Mouse (Mus musculus): ENCODE data around the gene Ccdc6.
"Not testable (repeated sequence)": the region's sequence is repeated elsewhere in the genome, so short reads cannot be mapped to it uniquely, and the experiment has no call there.

Ccdc6 gene

DNA sequence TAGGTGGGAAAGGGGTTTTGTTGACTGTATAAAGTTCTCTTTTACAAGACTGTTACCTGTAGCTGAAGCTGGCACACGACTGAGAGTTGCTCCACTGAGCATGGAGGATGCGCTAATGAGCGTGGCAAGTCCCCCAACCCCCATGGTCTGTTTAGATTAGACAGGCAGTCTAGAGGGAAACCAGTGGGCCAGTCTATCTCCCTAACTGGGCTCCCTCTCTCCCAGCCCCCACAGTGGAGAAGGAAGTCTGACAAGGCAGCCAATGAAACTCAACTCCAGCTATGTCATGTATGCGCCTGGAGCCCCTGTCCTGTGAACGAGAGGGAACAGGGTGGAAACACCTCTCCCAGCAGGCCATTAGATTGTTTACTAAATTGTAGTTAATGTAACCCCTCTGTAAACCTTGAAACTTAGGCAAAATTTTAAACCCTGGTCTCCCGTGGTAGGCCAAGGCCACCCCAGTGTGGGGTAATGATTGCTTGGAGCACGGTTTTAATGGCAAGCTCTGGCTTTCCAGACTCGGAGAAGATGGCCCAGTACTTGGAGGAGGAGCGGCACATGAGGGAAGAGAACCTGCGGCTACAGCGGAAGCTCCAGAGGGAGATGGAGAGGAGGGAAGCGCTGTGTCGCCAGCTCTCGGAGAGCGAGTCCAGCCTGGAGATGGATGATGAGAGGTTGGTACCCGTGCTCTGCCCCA, 77.7 kb downstream of the Ccdc6 start:
- DNase-seq: no peak

DNA sequence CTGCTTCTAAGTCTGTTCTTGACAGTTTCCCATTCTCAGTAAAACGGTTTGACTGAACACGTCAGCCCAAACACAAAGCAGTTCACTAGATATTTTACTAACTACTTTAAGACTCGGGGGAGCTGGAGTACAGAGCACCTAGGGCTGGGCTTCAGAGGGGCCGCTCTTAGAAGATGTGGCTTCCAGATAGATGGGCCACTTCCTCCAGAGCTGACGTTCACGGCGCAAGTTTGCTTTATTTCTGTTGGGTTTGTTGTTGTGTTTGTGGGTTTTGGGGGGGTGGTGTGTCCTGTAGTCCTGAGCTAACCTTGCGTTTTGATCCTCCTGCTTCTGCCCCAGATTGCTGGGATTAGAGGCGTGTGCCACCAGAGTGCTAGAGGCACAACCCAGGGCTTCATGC, 83.8 kb downstream of the Ccdc6 start:
- no peak for DNase-seq

DNA sequence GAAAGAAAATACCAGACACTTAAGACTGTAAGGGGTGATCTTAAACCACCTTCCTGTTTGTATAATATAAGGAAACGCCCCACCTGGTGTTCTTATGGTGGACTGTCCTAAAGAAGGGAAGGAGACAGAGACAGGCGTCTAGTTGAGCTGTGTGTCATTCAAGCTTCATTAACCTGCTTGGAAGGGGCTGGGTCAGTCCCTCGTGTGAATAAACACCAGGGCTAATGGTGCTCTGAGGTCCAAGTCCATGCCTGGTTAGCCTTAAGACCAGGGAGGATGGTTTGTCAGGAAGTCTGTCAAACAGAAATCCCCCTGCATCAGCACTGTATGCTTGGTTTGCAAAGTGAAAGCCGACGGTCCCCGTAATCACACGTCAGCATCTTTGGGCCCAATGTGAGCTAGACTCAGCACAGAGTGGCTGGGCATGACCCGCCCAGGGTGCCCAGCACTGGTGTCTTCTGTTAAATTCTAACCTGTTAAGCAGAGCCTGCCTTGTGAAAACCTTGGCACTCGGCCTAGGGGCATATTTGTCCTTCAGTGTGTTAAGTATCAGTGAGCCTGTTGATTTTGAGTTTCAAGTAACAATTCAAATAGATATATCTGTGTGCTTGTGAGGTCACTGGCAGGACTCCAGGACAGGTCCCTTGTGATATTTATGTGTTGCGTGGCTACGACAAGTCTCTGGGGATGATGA, 84.5 kb downstream of the Ccdc6 start:
- no peak for DNase-seq

DNA sequence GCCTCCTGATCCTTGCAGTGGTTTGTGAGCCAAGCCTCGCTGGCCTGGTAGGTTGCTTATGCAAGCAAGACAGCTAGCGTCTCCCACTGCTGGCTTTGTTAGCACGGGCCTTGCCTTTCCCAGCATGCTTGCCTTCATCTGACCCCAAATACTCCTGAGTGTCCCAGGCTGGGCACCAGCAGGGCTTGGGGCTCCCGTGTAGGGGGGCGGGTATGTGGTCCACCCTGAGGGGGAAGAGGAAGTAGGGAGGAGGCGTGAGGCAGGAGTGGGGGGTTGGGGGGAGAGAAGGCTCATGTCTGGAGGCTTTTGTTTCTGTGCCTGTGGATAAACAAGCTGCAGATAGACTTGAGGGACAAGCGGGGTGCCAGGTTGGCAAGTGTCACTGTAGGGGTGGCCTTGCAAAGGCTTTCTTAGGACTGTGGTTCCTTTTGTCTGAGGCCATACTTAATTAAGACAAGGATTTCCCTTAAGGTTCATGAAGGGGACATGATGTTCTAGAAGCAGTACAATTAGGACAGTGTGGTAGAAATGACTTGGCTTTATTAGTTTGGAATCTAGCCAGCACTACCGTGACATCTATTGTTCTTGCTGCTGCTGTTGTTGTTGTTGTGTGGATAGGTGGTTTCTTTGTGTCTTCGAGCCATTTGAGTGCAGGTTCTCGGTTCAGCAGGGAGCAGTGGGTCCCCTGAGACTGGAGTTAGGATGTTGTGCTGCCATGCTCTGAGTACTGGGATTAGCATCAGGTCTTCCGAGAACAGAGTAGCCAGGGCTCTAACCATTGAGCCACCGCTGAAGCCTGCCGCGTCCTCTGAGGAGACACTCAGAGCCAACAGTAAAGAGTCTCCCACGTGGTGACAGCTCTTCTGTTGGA, 86.5 kb downstream of the Ccdc6 start:
- no peak for DNase-seq

DNA sequence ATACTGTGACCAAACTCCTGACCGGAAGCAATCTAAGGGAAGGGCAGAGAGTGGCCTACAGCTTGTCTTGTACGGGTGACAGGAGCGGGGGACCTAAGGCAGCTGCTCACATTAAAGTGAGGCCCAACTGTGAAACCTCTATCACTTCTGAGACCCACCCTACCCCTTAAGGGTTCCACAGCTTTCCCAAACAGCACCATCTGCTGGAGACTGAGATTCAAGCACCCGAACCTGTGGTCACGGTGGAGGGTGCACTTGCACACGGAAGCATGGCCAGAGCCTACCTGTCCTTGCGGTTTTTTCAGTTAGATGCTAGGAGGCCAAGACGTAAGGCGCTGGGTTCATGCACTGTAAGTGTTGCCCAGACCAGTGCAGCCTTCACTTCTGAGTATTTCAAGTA, 89.2 kb downstream of the Ccdc6 start:
- DNase-seq: no peak

DNA sequence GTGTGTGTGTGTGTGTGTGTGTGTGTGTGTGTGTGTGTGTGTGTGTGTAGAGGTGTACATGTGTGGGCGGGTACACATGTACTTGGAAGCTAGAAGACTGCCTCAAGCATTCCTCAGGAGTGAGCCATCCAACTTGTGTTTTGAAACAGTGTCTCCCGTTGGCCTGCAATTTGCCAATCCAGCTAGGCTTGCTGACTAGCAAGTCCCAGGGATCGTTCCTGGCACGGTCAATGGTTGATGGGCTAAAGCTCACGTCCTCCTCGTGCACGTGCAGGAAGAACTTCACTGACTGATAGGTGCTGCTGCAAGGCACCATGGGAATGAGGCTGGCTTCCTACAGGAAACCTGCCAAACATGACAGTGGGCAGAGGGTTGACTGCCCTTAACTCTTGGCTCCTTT, 89.7 kb downstream of the Ccdc6 start:
- no peak for DNase-seq

DNA sequence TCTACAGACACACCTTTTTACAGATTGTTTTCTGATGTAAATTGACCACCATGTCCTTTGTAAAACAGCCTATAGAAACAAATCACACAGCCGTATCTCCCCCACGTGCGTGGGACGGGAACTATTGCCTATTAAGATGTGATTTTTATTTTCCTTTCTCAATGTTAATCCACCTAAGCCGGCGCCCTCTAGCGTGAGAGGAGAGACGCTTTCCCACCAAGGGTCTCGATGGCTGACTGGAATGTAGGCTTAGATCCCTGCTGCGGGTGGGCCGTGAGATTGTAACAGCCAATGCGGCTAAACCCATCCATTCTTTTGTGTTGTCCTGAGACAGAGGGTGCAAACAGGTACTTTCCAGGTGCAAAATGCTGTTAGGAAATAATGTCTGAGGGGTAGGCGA, 92.9 kb downstream of the Ccdc6 start:
- DNase-seq: no peak

DNA sequence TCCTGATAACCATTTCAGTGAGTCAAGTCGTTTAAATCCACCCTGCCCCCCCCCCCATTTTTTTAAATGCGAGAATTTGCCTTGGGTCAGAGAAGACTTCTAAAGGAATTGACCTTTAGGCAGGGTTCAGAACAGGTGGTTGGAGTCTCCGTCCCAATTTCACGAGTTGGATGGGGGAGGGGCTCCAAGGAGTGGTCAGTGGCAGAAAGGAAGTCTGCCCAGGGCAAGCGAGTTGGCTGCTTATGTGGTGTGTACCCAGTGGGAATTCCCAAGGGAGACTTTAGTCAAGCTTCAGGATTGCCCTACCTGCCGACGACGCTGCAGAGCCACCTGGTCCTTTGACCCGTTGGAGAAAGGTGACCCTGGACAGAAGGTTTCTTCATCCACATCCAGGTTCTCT, 97.4 kb downstream of the Ccdc6 start:
- no peak for DNase-seq

DNA sequence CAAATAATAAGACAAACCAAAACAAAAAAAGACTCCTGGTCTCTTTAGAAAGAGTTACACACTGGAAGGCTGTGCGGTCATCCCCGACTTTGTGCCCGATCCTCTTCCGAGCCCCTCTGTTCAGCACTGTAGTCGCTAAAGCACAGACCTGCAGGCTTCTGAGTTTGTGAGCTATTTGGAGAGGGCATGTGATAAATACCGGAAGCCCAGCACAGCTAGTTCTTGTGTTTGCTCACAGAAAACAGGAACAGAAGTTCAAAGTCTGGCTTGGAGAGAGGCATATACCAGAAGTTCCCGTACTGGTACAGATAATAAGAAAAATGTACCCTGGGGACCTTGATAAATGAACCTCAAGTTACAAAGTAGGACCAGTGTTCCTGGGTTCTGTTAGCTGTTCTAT, 98.4 kb downstream of the Ccdc6 start:
- DNase-seq: no peak

DNA sequence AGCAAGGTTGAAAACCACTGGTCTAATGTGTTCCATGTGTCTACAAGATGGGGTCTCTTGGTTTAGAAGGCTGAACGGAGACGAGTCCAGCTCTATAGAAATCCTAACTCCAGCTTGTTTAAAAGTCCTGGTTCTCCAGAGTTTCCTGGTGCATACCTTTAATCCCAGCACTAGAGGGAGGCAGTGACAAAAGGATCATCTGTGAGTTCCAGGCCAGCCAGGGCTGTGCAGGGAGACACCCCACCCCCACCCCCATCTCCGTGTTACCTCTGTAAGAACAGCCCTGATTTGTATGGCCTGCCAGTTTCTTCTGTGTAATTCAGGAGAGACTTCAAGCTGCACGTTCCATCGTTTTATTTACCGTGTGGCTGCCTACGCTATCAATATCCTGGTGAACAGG, 98.9 kb downstream of the Ccdc6 start:
- no peak for DNase-seq

DNA sequence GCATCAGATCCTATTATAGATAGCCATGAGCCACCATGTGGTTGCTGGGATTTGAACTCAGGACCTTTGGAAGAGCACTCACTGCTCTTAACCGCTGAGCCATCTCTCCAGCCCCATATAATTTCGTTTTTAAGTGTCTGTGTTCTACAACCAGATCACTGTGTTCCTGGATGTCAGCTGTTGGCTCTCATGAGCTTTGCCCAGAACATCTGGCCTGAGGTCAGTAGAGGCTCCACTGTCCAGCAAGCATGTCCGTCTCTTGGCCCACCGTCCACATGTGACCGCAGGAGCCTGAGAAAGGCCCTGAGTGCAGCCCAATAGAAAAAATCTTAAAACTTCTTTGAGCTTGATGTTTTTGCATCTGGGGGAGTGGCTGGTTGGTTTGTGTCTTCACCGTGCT, 99.7 kb downstream of the Ccdc6 start:
- no peak for DNase-seq

DNA sequence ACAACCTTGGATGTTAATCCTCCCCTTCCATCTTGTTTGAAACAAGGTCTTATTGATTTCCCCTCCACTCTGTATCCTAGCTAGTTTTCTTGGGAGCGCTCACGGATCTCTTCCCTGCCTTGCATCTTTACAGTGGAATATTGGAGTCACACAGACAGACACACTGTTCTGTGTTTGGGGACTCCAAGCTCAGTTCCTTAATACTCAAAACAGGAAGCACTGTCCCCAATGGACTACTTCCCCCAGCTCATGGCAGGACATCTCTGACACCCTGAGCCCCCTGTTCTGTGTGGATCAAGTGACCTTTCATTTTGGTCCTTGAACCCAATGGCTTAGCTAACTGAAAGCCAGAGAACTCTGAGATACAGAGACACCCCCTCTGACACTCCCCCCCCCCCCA, 100.7 kb downstream of the Ccdc6 start:
- DNase-seq: no peak

DNA sequence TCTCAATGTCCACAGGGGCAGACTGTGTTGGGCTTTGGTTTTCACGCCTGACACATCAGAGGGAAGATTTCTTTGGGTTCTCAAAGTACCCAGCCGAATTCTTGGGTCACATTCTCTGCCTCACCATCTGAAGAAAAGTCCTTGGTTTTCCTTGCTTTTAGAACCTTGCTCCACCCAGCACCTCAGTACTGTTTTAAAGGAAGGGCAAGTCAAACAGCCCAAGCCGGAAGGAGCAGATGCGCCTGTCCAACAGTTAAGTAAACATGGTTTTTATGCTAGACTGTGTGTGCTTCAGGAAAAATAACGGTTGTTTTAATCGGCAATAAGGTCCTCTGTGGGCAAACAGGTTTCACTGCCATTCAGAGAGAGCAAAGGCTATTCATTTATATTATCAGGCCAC, 101.1 kb downstream of the Ccdc6 start:
- no peak for DNase-seq

DNA sequence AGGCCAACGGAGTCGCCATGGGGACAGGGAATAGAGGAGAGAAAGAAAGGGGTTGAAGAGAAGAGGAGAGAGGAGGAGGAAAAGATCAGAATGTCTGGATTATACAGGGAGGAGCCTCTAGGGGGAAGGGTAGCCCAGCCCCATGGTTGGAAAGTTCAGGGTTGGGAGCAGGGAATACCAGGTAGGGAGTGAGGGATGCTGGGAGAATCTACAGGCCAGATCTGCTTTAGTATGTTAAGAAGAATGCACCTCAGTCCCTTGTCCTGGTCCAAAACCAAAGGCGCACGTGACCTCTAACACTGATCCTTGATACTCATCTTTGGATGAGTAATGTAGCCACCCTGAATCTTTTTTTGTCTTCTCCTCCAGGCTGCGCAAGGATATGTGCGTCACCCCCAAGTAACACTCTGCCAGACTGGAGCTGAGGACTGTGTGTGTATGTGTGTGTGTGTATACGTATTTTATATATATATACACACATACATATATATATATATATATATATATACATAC, 102.1 kb downstream of the Ccdc6 start:
- no peak for DNase-seq

DNA sequence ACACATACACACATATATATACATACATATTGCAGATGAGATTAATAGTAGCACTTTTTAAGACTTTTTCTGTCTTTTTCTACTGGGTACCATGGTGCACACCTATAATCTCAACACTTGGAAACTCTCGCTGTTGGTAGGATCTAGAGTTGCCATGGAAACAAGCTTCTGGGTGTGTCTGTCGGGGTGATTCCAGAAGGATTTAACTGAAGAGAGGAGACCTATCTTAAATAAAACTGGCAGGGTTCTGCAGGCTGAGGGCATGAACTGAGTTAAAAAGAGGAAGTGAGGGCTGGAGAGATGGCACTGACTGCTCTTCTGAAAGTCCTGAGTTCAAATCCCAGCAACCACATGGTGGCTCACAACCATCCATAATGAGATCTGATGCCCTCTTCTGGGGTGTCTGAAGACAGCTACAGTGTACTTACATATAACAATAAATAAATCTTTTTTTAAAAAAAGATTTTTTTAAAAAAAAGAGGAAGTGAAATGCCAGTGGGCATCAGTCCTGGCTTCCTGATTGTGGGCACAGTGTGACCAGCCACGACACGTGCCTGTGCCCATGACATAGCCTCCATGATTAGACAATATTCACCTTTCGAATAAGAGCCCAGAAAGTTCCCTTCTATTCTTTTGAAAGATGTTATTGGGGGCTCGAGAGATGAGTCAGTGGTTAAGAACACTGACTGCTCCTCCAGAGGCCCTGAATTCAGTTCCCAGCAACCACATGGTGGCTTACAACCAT, 102.7 kb downstream of the Ccdc6 start:
- DNase-seq: no peak

DNA sequence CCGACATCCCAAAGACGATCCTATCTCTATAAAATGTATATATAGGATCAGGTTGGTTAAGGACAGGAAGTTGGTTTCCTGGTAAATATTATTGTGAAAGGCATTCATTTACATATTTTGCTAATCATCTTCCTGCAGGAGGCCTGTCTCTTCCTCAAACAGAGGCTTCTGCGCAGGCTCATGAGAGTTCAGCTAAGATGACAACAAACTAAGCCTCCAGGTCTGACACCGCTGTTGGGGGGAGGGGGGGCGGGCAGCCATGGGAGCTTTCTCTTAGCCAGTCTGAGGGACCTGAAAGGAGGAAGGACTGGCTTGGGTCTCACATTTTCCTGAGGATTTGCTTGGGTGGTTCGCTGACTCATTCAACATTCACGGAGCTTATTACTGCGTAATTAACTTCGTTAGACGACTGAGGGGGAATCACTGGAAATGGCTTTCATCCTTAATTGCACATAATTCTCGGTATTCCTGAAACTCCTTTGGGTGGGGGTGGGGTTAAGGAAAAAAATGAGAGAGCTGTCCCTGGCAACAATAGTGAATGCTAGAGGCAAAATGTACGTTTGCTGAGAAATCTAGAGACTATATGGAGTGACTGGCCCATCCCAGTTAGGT, 104.1 kb downstream of the Ccdc6 start:
- no peak for DNase-seq

DNA sequence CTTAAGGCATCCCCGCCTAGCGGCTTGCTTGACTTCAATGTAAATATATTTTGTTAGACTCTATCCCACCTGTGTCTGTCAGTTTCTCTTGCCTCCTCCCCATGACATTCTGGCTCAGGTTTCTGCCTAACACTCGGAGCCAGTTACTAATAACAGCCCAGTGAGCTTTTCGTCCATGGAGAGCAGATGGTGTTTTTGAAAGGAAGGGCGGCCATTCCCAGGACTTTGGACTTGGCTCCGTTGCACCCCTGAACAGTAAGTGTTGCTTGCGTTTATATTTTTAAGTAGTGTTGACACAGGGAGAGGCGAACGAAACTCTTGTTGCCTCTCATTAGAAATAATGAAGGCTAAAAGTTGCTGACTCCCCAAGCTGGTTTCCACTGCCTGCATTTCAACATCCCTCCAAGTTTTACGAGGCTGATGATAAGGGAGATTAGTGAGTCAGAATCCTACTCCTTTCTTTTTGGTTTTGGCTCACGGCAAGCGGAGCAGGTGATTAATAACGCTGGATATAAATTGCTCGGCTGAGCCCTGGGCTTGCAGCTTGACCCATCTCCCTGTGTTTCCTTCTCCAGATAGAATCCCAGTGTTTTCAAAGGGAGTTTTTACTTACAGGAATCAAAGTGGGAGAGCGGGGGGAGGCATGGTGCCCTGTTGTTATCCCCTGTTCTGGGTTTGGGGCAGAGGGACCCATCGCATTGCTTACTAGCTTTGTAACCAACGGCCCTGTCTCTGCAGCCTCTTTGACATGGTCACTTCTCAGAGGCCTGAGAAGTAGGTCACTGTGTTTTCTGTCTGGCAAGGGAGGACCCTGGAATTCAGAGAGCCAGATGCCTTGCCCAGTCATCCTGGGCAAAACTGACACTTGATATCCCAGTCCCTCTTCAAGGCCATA, 107.8 kb downstream of the Ccdc6 start, which contains the start of gene Mrln:
TSS of gene Mrln (plus strand) at position 160 of the 895 bp plus-strand sequence.
- DNase-seq: peak; percentile 87

DNA sequence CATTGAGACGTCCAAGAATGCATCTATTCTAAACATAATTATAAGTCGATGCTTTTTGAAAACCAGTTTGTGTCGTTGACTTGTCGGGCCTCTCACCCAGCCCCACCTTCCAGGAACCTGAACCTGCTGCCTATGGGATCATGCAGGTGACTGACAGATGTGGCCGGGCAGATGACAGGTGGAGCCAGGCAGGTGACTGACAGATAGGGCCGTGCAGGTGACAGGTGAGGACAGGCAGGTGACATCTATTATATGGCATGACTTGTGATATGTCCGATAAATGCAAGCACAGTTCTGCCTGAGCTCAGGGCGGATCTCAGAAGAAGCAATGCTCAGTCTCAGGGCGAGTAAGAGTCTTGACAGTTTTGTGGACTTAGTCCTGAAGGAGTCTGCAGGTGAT, 114.4 kb downstream of the Ccdc6 start:
- no peak for DNase-seq

DNA sequence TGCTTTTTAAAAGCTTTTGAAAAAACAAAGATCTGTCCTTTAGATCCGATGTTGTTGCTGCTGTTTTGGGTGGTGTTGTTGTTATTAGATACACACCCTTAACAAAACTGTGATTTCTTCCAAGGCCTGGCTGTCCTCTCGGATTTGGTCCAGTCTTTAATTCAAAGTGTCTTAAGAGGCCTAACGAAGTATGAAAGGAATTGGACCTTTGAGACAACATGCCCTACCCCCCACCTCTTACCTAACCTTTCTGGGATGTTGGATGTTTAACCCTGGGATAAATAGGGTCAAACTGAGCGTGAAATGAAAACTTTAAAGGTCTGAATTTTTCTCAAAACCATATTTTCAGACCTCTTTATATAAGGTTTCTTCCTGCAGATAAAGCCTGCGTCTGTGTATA, 124.0 kb downstream of the Ccdc6 start:
- DNase-seq: no peak

DNA sequence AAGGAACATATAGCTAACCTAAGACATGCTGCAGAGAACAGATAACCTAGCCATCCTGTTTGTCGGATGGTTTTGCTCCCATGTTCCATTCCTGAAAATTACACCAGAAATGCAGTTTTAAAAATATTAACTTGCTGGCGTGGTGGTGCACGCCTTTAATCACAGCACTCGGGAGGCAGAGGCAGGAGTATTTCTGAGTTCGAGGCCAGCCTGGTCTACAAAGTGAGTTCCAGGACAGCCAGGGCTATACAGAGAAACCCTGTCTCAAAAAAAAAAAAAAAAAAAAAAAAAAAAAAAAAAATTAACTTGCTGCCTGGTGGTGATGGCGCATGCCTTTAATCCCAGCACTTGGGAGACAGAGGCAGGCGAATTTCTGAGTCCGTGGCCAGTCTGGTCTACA, 125.3 kb downstream of the Ccdc6 start:
- not testable (repeated sequence) for DNase-seq

DNA sequence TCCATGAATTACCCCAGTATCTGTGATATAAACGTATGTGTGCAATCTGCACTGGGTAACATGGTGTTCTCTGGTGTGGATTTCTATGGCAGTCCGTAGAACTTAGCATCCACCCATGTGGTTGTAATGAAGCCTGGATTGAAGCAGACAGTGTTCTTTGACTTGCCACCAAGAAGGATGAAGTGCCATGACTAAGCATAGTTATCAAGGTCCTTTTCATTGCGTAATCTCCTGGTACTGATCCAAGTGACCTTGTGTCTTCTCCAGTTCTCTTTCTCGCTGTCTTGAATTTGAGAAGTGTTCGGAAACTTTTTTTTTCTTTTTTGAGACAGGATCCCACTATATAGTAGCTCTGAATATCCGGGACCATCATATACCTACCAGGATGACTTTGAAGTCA, 127.7 kb downstream of the Ccdc6 start:
- DNase-seq: no peak
